34 mouse cellular contexts compared by ENCODE assay signal in the genomic region with DNA sequence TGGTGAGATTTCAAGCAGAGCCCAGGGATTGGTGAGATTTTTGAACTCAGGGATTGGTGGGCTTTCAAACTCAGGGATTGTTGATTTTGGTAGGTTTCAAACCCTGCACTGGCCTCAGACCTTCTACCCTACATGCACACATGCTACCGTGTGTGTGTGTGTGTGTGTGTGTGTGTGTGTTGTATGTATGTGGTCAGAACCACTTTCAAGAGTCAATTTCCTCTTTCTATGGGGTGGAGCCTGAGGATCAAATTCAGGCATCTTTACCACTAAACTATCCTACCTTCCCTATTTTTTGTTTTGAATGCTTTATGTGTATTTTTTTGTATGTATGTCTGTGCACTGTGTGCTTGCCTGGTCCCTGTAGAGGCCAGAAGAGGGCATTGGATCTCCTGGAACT. TPM values are rescaled to one million over a fixed set of nuclear protein-coding genes. Genes with fewer than 3 reads are reported as not detected.
A peak's percentile ranks its signal among the peaks of the same experiment; 100 is the strongest.
DNase-seq lines count a peak whose midpoint lies in the region; ATAC-seq and TF ChIP-seq lines count a peak whose summit lies in the region.
"Had no signal": no experiment of that assay in that cellular context is flagged by ENCODE, and none has a peak within 500 bp of the region (broad histone marks: within the 10 kb centered on the region; RNA-seq: fewer than 3 reads in every experiment).

No protein-coding gene starts in this region.

- WGBS in forebrain, embryonic 10.5 days, result 88% methylated on average over 1 of the region's 1 CpGs
- 73% methylated on average over 1 of the region's 1 CpGs for WGBS in lung, adult 2 months
- WGBS in liver, postnatal 0 days (ENCODE audit: insufficient replicate concordance), result 33% methylated on average over 1 of the region's 1 CpGs

- TF ChIP-seq POLR2A in lung, adult 2 months (IDR thresholded peaks at IDR 0.05; ENCODE audit: borderline replicate concordance, extremely low read depth, low read depth, low read length), result no peak

- peak; percentile 86 for ATAC-seq in common myeloid progenitor, adult 5-6 weeks (replicated peaks; ENCODE audit: low read depth, poor library complexity, severe bottlenecking)
- peak; percentile 86 for ATAC-seq in megakaryocyte, adult 5-6 weeks (ENCODE audit: poor library complexity, severe bottlenecking)
- ATAC-seq in neutrophil, adult 5-6 weeks (ENCODE audit: extremely low read depth, insufficient number of reproducible peaks, low FRiP score, poor library complexity, severe bottlenecking), result peak; percentile 45; the same call in 1 of the 2 replicates
- ATAC-seq in liver, postnatal 0 days, result no peak
- no peak for ATAC-seq in cerebellum, adult (ENCODE audit: insufficient number of reproducible peaks, low FRiP score, low TSS enrichment)
- ATAC-seq: forebrain, embryonic 13.5 days; forebrain, embryonic 16.5 days; hindbrain, postnatal 0 days; inflammation-experienced regulatory T-cells, adult 6 months; intestine, embryonic 16.5 days; Patski had no signal

- no peaks in the 10 kb centered on the region for H3K27me3 ChIP-seq in forebrain, embryonic 10.5 days (ENCODE audit: poor library complexity, severe bottlenecking)
- no peaks in the 10 kb centered on the region for H3K27me3 ChIP-seq in liver, postnatal 0 days (ENCODE audit: insufficient read depth, low read length)
- H3K27me3 ChIP-seq: CH12.LX; embryonic facial prominence, embryonic 13.5 days; forebrain, embryonic 13.5 days; heart, embryonic 12.5 days; heart, embryonic 15.5 days had no signal

- no peak overlapping the region for H3K4me3 ChIP-seq in forebrain, embryonic 10.5 days
- no peak overlapping the region for H3K4me3 ChIP-seq in lung, adult 2 months (replicated peaks; ENCODE audit: extremely low read depth, low read depth, low read length)
- H3K4me3 ChIP-seq in liver, postnatal 0 days (ENCODE audit: low read depth, low read length), result no peak overlapping the region
- H3K4me3 ChIP-seq: embryonic facial prominence, embryonic 10.5 days; embryonic facial prominence, embryonic 13.5 days; erythroblast, embryonic 14.5 days; forebrain, embryonic 13.5 days; heart, embryonic 12.5 days; heart, embryonic 15.5 days had no signal

- H3K4me2 ChIP-seq in liver, postnatal 0 days (ENCODE audit: low read depth, low read length), result no peak overlapping the region
- H3K4me2 ChIP-seq: embryonic facial prominence, embryonic 13.5 days; forebrain, embryonic 13.5 days; heart, embryonic 12.5 days; heart, embryonic 15.5 days; hindbrain, embryonic 14.5 days had no signal

- peak; percentile 58 for DNase-seq in 416B (ENCODE audit: low read depth)
- DNase-seq in forebrain, embryonic 10.5 days (ENCODE audit: extremely low spot score, low spot score), result no peak
- no peak for DNase-seq in lung, adult 2 months
- DNase-seq in liver, postnatal 0 days, result no peak
- DNase-seq: adrenal gland, adult 2 months; adrenal gland, postnatal 14 days; B cell, adult 2 months; cerebellum, adult 2 months; cerebellum, adult 9-11 months; cerebellum, postnatal 25 days; embryo, embryonic 11 days; gastrocnemius, postnatal 10 days; gastrocnemius, postnatal 36 days; heart, adult 11 months; heart, postnatal 10 days; heart, postnatal 36 days had no signal

- H3K4me1 ChIP-seq in forebrain, embryonic 10.5 days, result no peaks in the 10 kb centered on the region
- H3K4me1 ChIP-seq in lung, adult 2 months (ENCODE audit: control insufficient read depth, insufficient read depth, low read length), result no peaks in the 10 kb centered on the region
- no peaks in the 10 kb centered on the region for H3K4me1 ChIP-seq in liver, postnatal 0 days (ENCODE audit: insufficient read depth)
- H3K4me1 ChIP-seq: embryonic facial prominence, embryonic 10.5 days; embryonic facial prominence, embryonic 13.5 days; forebrain, embryonic 13.5 days; heart, embryonic 12.5 days; heart, embryonic 15.5 days had no signal

- no peaks in the 10 kb centered on the region for H3K9me3 ChIP-seq in forebrain, embryonic 10.5 days
- no peaks in the 10 kb centered on the region for H3K9me3 ChIP-seq in liver, postnatal 0 days (ENCODE audit: low read length)
- H3K9me3 ChIP-seq: embryonic facial prominence, embryonic 10.5 days; embryonic facial prominence, embryonic 13.5 days; forebrain, embryonic 13.5 days; heart, embryonic 12.5 days; heart, embryonic 15.5 days had no signal

- H3K36me3 ChIP-seq in forebrain, embryonic 10.5 days (replicated peaks), result no peaks in the 10 kb centered on the region
- H3K36me3 ChIP-seq in liver, postnatal 0 days (replicated peaks; ENCODE audit: insufficient read depth, low read length), result no peaks in the 10 kb centered on the region
- H3K36me3 ChIP-seq: embryonic facial prominence, embryonic 10.5 days; embryonic facial prominence, embryonic 13.5 days; G1E; heart, embryonic 12.5 days; heart, embryonic 15.5 days had no signal

- no peak overlapping the region for H3K27ac ChIP-seq in forebrain, embryonic 10.5 days
- H3K27ac ChIP-seq in liver, postnatal 0 days (ENCODE audit: low read depth), result no peak overlapping the region
- H3K27ac ChIP-seq: embryonic facial prominence, embryonic 10.5 days; embryonic facial prominence, embryonic 13.5 days; forebrain, embryonic 13.5 days; heart, embryonic 15.5 days; hindbrain, embryonic 14.5 days; hindbrain, postnatal 0 days had no signal

- no peak for TF ChIP-seq CTCF in lung, adult 2 months (IDR thresholded peaks at IDR 0.05; ENCODE audit: insufficient read depth, low read length)
- no peak for TF ChIP-seq CTCF in liver, postnatal 0 days (IDR thresholded peaks at IDR 0.05; ENCODE audit: low read depth)

- H3K9ac ChIP-seq in liver, postnatal 0 days (replicated peaks), result no peak overlapping the region
- H3K9ac ChIP-seq: embryonic facial prominence, embryonic 13.5 days; forebrain, embryonic 13.5 days; heart, embryonic 12.5 days; heart, embryonic 15.5 days; hindbrain, embryonic 14.5 days had no signal

- TF ChIP-seq EP300 in liver, postnatal 0 days (IDR thresholded peaks at IDR 0.05; ENCODE audit: low read depth), result no peak

RNA-seq across cellular contexts. Expression of a gene that starts 13.1 kb away (rescaled TPM):
- total RNA-seq in common myeloid progenitor, adult 5-6 weeks (2017), result 0.09 TPM in 1 of 2 replicates, not detected in the other
- total RNA-seq in megakaryocyte, adult 5-6 weeks (2015), result not detected in 2 replicates
- total RNA-seq in megakaryocyte, adult 5-6 weeks (2017), result 0.15 TPM in 1 of 2 replicates, not detected in the other
- total RNA-seq in neutrophil, adult 5-6 weeks (2017), result 0.61 TPM in 1 of 2 replicates, not detected in the other
- 0.36 and 0.43 TPM in 2 replicates for polyA plus RNA-seq in forebrain, embryonic 10.5 days (2016; fragmentation: Nextera tagmentation; extraction: Ambion mirVana)
- 0.24 and 0.28 TPM in 2 replicates for polyA plus RNA-seq in lung, adult 2 months (2012; rRNA removed)
- polyA plus RNA-seq in liver, postnatal 0 days (2015; fragmentation: Nextera tagmentation; extraction: Ambion mirVana), result 0.13 and 0.15 TPM in 2 replicates
- total RNA-seq: gastrocnemius, postnatal 36 days; heart, postnatal 10 days; heart, postnatal 36 days had no signal
- polyA plus RNA-seq: forebrain, embryonic 13.5 days; G1E had no signal

RNA-seq across cellular contexts. Expression of a gene that starts 26.5 kb away (rescaled TPM):
- total RNA-seq in common myeloid progenitor, adult 5-6 weeks (2017), result 10.7 and 11.3 TPM in 2 replicates
- 6.4 and 7.9 TPM in 2 replicates for total RNA-seq in megakaryocyte, adult 5-6 weeks (2015)
- 2.1 and 2.2 TPM in 2 replicates for total RNA-seq in megakaryocyte, adult 5-6 weeks (2017)
- total RNA-seq in neutrophil, adult 5-6 weeks (2017), result 11.9 and 12.0 TPM in 2 replicates
- 15.4 and 17.8 TPM in 2 replicates for polyA plus RNA-seq in forebrain, embryonic 10.5 days (2016; fragmentation: Nextera tagmentation; extraction: Ambion mirVana)
- polyA plus RNA-seq in lung, adult 2 months (2012; rRNA removed), result 28.4 and 30.1 TPM in 2 replicates
- polyA plus RNA-seq in liver, postnatal 0 days (2015; fragmentation: Nextera tagmentation; extraction: Ambion mirVana), result 13.7 and 14.8 TPM in 2 replicates

Comparison
In these comparisons a context has a peak if more than half of its experiments do, and no peak if none do; other contexts are left out.
1. ATAC-seq: peak in common myeloid progenitor, adult 5-6 weeks (single experiment), megakaryocyte, adult 5-6 weeks (single experiment) and neutrophil, adult 5-6 weeks (single experiment); none in liver, postnatal 0 days (single experiment) and cerebellum, adult (single experiment).